ENCODE assay signal across 9 mouse cellular contexts in genomic region chr16:92159114-92159513, GRCm38 (mm10).
A peak's percentile ranks its signal among the peaks of the same experiment; 100 is the strongest.
DNase-seq lines count a peak whose midpoint lies in the region; ATAC-seq lines count a peak whose summit lies in the region.
"Had no signal": no experiment of that assay in that cellular context is flagged by ENCODE, and none has a peak within 500 bp of the region (broad histone marks: within the 10 kb centered on the region; RNA-seq: fewer than 3 reads in every experiment).

No protein-coding gene starts in this region.

- H3K4me2 ChIP-seq in embryonic facial prominence, embryonic 12.5 days (replicated peaks), result peak overlapping the region; percentile 81
- peak overlapping the region; percentile 94 for H3K4me2 ChIP-seq in kidney, embryonic 15.5 days

- H3K9ac ChIP-seq in embryonic facial prominence, embryonic 12.5 days, result peak overlapping the region; percentile 52; the same call in 1 of the 2 replicates
- H3K9ac ChIP-seq in kidney, embryonic 15.5 days, result peak overlapping the region; percentile 43; the same call in 1 of the 2 replicates

- H3K4me3 ChIP-seq in heart, embryonic 10.5 days, result peak overlapping the region; percentile 68
- peak overlapping the region; percentile 42 for H3K4me3 ChIP-seq in embryonic facial prominence, embryonic 12.5 days
- H3K4me3 ChIP-seq in kidney, embryonic 15.5 days (replicated peaks), result peak overlapping the region; percentile 55
- H3K4me3 ChIP-seq: myocyte had no signal

- H3K27ac ChIP-seq in heart, embryonic 10.5 days, result peak overlapping the region; percentile 89
- peak overlapping the region; percentile 66; the same call in 1 of the 2 replicates for H3K27ac ChIP-seq in embryonic facial prominence, embryonic 12.5 days
- peak overlapping the region; percentile 83 for H3K27ac ChIP-seq in kidney, embryonic 15.5 days

- H3K36me3 ChIP-seq in heart, embryonic 10.5 days, result no peaks in the 10 kb centered on the region
- H3K36me3 ChIP-seq in embryonic facial prominence, embryonic 12.5 days, result no peaks in the 10 kb centered on the region
- no peaks in the 10 kb centered on the region for H3K36me3 ChIP-seq in kidney, embryonic 15.5 days

- H3K27me3 ChIP-seq in heart, embryonic 10.5 days (ENCODE audit: insufficient read depth, poor library complexity, severe bottlenecking), result 0 out of 2 replicates have a peak, but pooled peaks cover 15% of the 10 kb centered on the region
- H3K27me3 ChIP-seq in embryonic facial prominence, embryonic 12.5 days, result no peaks in the 10 kb centered on the region
- no peaks in the 10 kb centered on the region for H3K27me3 ChIP-seq in kidney, embryonic 15.5 days

- no peak for ATAC-seq in embryonic facial prominence, embryonic 12.5 days (ENCODE audit: insufficient number of reproducible peaks, insufficient read depth, low FRiP score, low TSS enrichment)
- no peak for ATAC-seq in kidney, embryonic 15.5 days (replicated peaks; ENCODE audit: low FRiP score)

- H3K4me1 ChIP-seq in heart, embryonic 10.5 days, result peaks cover 20% of the 10 kb centered on the region
- H3K4me1 ChIP-seq in embryonic facial prominence, embryonic 12.5 days, result peaks cover 17% of the 10 kb centered on the region
- H3K4me1 ChIP-seq in kidney, embryonic 15.5 days, result peaks cover 22% of the 10 kb centered on the region

- WGBS in heart, embryonic 10.5 days, result 32% methylated on average over 6 of the region's 6 CpGs
- 46% methylated on average over 6 of the region's 6 CpGs for WGBS in embryonic facial prominence, embryonic 12.5 days
- 14% methylated on average over 6 of the region's 6 CpGs for WGBS in kidney, embryonic 15.5 days

- no peaks in the 10 kb centered on the region for H3K9me3 ChIP-seq in heart, embryonic 10.5 days
- no peaks in the 10 kb centered on the region for H3K9me3 ChIP-seq in embryonic facial prominence, embryonic 12.5 days
- H3K9me3 ChIP-seq in kidney, embryonic 15.5 days (replicated peaks), result no peaks in the 10 kb centered on the region

- no peak for DNase-seq in heart, embryonic 10.5 days (ENCODE audit: low spot score)
- DNase-seq in heart, adult 18-20 months, result no peak
- DNase-seq in lung, postnatal 36 days, result peak; percentile 14
- no peak for DNase-seq in frontal cortex, postnatal 25 days (ENCODE audit: low spot score in 2 of 2)
- DNase-seq in ovary, postnatal 14 days (ENCODE audit: low spot score), result no peak
- no peak for DNase-seq in gastrocnemius, postnatal 10 days
